Mouse (Mus musculus) large intestine, adult 2 months (tissue): ENCODE data around the gene Ptk6. TPM values are rescaled to one million over a fixed set of nuclear protein-coding genes. Genes with fewer than 3 reads are reported as not detected.

ENCODE experiments used
- DNase-seq: peaks from one replicate; pipeline ENCODE4 v3.0.0-alpha.2; 2012; ENCODE audit warnings: low read depth, low spot score
- whole genome bisulfite sequencing: fragments of 180-500 bp; shearing (Covaris S2); methylation state at CpG from one replicate; pipeline ENCODE4 v1.1.7; 2018; 5-methylcytosine and 5-hydroxymethylcytosine counted together
- polyA plus RNA-seq: library from polyadenylated mRNA; depleted of rRNA; stranded (reverse); fragments of >200 nt; gene quantifications from 2 replicates; pipeline ENCODE4 v1.2.3, GENCODE M21; 2012

Ptk6 gene
- polyA plus RNA-seq, 1 experiment, result 23.9 TPM

DNA sequence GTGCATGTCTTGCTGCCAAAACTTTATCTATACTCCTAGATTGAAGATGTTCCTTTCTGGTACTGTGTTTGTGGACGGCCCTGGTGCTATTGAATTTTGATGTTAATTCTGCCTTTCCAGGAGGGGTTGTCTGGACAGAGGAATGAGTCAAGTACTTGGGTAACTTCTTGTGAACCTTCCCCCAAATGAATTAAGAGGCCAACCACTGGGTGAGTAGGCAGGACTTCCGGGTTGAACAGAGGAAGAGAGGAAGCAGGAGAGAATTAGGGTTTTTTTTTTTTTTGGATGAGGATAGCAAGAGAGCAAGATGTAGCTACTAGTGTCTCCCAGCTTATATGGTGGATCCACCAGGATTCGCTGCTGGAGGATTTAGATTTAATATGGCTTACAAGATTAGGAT lies 24.6 kb downstream of the Ptk6 start:
- no peak for DNase-seq
- whole genome bisulfite sequencing, result 73% methylated on average over 3 of the region's 3 CpGs

DNA sequence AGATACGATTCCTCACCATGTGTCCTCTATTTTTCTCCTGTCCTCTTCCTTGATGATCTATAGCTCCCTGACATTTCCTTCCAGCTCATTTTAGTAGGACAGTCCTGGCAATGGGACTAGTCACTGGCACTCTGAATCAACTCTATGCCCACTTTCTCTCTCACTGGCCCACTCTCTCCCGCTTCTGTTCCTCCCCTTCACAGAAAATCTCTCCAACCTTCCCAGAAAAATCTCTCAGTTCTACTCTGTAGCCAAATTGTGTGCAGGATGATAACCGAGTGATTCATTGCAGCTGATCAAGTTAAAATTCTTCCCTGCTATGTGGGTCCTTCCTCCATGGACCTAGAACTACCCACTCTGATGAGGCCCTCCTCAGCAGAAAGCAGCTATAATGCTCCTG lies 27.9 kb downstream of the Ptk6 start:
- 85% methylated on average over 3 of the region's 3 CpGs for WGBS

DNA sequence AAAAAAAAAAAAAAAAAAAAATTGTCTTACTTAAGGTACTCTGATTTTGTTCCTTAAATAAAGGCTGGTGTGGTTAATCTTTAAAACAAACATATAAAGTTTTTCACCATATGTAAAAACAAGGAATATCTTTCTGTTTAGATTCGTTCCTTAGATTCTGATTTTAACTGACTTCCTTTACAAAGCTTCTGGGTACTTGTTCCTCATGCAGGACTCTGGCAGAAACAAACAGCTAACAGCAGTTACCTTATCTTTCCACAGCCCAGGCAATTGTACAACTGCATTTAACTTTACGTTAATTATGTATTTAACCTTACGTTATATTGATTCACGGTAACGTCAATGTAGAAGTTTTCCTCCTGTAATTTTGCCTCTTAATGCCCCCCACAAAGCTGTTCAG lies 36.1 kb downstream of the Ptk6 start:
- 46% methylated on average over 5 of the region's 5 CpGs for WGBS
- no peak for DNase-seq

More for the DNA sequence above, 27.9 kb downstream of the Ptk6 start:
- DNase-seq, result no peak

DNA sequence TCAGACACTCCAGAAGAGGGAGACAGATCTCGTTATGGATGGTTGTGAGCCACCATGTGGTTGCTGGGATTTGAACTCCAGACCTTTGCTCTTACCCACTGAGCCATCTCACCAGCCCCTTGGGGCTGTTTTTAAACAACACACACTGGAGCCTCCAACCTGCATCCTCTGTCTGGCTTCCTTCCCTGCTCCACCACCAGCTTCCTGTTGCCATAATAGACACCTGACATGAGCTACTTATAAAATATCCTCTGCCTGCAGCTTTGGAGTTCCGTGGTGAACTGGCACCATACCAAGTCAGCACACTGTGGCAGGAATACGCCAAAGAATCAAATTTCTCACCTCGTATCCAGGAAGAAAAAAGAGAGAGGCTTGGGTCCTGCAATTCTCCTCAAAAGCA lies 41.8 kb downstream of the Ptk6 start:
- WGBS, result 45% methylated on average over 4 of the region's 4 CpGs
- DNase-seq, result no peak

DNA sequence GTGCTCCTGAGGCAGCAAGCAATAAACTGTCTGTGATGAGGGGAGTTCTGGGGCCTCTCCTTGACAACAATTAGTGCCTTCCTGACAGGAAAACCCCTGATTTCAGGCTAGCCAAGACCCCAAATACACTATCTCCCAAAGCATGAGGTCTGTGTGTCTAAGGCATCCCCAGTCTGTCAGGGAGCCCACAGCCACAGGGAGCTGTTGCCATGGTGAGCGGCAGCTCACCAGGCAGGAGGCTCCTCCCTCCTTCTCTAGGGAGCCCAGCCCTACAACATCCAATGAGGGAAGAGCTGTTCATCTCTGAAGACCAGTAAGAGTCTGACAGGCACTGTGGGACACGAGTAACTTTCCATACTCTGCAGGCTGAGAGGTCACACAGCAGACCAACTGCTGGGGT lies 42.8 kb downstream of the Ptk6 start:
- no peak for DNase-seq
- WGBS, result 4% methylated on average over 2 of the region's 2 CpGs

DNA sequence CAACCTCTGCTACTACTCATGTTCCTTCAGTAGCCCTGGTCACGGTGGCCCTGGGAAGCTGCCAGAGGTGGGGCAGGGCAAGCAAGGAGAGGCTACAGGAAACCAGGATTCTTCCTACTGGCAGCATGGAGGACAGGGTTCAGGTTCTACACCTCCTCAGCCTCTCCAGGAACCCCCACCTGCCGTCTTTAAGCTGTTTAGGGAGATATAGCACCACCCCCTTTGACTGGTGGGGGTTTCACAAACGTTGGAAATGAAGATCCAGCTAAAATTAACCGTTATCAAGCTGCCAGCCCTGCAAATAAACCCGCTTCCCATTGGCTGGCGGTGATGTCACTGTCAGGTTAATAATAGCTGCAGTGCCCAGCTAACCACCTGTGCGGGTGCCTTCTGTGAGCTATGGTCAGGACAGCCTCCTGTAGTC lies 43.5 kb downstream of the Ptk6 start:
- WGBS, result 41% methylated on average over 7 of the region's 7 CpGs
- DNase-seq, result no peak

DNA sequence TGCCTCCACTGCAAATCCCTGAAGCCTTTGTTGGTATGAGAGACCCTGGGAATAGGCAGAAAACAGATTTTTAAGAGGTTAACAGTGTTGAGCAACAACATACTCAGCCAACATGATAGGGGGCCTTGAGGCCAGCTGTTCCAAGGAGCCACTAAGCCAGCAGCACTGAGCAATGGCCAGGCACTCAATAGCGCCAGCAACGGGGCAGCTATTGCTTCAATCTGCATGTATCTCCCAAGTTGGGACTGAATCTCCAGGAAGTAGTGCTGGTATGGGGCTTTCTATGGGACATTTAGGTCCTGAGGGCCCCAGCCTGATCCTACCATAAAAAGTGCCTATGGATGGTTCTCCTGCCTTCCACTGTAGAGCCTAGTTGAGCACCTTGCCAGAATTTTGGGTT lies 44.1 kb downstream of the Ptk6 start:
- 90% methylated on average over 2 of the region's 2 CpGs for WGBS

DNA sequence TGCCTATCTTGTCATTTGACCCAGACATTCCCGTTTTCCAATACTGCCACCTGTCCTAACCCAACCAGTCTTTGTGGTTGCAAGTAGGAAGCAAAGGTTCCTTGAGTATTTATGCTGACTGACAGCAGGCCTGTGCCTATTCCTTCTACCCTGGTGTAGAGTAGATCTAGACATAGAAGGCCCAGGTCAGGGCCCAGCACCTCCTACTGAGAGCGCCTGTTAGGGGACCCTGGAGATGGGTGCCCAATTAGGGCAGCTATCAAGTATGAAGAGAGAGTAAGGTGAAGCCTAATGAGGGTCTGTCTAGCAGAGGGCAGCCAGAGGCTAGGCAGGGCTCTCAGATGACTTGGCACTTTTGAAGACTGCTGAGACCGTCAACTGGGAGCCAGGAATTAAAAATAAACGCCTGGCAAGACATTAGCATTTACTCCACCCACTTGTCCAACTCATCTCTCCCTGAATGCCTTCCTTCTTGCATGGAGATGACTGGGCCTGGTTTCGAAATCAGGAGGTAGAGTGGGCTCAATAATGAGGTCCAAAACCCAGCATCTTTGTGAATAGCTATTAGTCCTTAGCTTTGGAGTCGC lies 44.8 kb downstream of the Ptk6 start:
- no peak for DNase-seq
- WGBS, result 62% methylated on average over 6 of the region's 6 CpGs

More for the DNA sequence above, 44.1 kb downstream of the Ptk6 start:
- no peak for DNase-seq

DNA sequence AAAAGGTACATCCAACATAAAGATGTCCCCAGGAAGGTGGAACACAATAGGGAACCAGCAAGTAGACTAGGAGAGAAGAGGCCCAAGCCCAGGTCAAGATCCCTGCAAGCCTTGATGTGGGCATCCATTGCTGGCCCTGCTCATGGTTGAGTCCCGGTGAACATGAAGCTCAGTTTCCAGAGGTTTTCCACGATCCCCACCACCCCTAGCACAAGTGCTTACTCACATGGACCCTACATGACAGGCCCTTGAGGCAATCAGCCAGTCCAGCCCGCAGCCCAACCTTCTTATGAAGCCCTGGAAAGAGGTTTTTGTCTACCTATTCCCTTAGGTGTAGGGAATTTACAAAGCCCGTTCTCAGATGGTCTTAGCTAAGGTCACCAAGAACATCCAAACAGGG lies 45.4 kb downstream of the Ptk6 start:
- 83% methylated on average over 4 of the region's 4 CpGs for WGBS
- no peak for DNase-seq

DNA sequence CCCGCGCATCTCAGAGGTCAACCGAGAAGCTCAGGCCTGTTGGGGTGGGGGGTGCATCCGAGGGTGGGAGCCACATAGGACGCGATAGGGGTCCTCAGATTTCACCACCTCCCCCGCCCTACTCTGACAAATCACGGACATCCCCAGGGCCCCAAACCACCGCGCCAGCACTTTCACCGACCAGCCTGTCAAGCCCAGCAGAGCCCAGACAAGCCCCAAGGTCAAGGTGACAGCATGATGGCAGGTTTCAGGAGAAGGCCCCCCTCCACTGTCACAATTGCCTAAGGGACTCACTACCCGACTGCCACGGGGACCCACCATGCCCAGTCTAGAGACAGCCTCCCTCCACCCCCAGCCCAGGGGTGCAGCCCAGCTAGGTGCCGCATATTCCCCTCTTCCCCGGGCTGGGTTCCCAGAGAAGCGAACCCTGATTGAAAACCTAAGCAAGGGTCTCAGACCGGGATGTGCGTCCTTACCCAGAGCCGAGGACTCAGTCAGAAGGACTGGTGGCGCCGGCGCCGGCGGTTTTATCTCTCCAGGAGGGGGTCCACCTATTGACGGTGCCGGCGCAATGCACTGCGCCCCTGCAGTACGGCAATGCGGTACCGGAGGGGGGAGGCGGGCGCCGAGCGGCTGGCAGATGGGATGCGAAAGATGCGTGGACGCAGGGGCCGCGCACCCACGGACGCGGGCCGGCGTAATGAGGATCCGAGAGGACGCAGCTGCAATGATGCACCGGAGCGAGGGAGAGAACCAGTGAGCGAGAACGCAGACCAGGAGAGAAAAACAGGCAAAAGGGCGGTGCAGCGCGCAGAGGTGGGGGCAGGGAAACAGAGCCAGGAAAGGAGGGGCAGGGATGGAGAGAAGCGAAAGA lies 46.1 kb downstream of the Ptk6 start, which contains the start of gene Eef1a2:
Eef1a2 (minus strand) TSS at position 767 of the 874 bp plus-strand sequence.
- DNase-seq, result no peak
- WGBS, result 6% methylated on average over 55 of the region's 55 CpGs

DNA sequence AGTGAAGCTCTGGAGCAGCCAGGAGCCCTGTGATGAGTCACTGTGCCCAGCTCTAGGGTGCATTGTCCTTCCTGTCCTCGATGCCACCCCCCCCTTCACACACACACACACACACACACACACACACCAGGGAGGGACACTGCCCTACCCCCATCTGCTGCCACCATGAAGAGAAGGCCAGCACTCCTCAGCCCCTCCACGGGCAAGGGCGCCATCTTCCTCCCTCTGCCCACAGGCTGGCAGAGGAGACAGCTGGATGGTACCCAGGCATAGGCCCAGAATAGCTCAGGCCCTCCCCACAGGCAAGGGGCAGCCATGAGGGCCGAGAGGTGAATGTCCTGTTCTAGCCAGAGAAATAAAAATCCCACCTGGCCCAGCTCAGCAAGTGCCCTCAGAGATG lies 46.8 kb downstream of the Ptk6 start:
- 60% methylated on average over 4 of the region's 4 CpGs for WGBS

DNA sequence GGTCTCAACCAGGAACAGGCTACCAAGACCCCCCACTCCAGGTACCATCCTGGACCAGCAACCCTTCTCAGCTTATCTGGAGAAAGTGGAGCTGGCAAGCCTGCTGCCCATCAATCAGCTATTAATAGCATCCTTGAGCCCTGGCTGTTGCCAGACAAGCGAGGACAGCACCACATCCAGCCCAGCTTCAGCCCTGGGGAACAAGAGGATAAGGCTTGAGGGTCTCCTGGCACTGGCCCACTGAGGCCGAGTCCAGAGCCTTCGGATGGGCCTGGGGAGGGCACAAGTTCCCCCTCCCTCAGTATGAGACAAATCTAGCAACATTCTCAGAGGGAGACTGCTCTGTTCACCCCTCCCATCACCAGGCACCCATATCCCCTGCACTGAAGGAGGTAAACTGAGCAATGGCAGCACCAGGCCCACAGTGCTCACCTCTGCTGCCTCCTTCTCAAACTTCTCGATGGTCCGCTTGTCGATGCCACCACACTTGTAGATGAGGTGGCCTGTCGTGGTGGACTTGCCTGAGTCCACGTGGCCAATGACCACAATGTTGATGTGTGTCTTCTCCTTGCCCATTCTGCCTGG lies 47.7 kb downstream of the Ptk6 start:
- no peak for DNase-seq
- WGBS, result 66% methylated on average over 8 of the region's 8 CpGs

More for the DNA sequence above, 46.8 kb downstream of the Ptk6 start:
- DNase-seq, result no peak

DNA sequence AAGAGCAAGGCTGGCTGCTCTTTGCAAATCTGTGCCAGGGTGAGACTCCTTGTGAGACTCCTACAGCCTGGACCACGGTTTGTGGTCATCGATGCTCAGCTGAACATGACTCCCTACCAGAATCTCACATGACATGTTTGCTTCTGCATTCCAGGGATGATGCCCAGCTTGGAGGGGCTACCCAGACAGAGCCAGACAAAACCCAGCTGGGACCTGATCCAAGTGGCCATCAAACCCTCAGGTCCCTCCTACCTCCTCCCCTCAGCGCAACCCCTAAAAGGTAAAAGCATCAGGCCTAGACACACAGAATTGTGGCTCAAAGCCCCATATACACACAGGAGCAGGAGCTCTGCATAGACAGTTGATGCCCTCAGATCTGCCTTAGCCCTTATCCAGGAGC lies 48.2 kb downstream of the Ptk6 start:
- WGBS, result 87% methylated on average over 3 of the region's 3 CpGs
- DNase-seq, result no peak

DNA sequence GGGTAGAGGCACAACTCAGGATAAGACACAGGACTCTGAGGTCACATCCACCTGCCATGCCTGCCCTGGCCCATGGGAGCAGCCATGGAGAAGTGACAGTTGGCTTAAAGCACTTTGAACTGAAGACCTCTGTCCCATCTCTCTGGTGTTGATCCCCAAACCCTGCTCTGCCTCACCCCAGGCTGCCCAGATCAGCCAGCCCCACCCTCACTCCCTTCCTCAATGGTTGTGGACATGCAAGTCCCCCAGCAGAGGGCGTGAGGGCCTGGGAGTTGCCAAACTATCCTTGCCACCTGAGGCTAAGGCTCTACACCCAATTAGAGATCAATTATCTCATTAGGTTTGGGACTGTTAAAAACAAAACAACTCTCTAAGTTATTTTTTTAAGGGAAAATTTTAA lies 48.8 kb downstream of the Ptk6 start:
- WGBS, result 3% methylated on average over 1 of the region's 1 CpGs
- no peak for DNase-seq

DNA sequence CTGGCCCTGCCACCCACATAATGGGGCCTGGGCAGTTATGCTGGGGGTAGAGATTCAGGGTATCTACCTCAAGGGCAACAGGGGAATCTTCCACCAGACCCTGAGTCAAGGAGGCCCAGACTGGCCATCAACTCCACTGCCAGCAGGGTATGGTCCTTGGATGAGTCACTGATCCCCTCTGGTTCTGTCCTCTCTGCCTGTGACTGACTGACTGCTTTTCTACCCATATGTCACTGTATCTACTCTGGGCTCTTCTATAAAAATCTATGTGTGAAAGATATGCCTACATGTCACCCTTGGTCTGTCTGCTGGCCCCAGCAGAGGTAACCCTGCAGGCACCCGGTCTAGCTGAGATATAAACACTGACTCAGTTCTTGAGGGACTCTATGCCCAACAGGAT lies 49.5 kb downstream of the Ptk6 start:
- 88% methylated on average over 1 of the region's 1 CpGs for WGBS
- no peak for DNase-seq

DNA sequence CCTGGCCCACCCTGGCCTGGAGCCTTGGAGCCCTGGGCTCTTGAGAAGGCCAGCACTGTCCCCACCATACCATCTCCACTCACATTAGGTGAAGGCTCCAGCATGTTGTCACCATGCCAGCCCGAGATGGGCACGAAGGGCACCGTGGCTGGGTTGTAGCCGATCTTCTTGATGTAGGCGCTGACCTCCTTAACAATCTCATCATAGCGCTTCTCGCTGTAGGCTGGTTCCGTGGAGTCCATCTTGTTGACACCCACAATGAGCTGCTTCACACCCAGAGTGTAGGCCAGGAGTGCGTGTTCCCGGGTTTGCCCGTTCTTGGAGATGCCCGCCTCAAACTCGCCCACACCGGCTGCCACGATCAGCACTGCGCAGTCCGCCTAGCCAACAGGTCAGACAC lies 49.9 kb downstream of the Ptk6 start:
- WGBS, result 92% methylated on average over 17 of the region's 17 CpGs

DNA sequence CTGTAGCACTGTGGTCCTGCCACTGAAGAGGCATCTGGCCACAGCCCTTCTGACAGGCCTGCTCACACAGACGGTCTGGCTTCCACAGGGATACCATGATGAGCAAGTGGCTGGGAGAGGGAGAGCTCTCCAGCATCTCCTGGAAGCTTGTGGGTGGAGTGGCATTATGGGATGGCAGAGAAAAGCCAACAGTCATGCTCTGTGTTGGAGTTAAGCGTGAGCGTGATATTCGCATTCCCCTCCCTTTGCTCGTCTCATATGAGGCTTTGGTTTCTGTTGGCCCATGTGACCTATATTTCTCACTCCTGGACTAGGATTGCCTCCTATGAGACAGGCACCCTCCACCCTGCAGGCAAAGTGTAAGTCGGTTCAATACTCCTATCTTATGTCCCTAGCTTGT lies 52.3 kb downstream of the Ptk6 start:
- WGBS, result 64% methylated on average over 6 of the region's 6 CpGs
- DNase-seq, result no peak

More for the DNA sequence above, 49.9 kb downstream of the Ptk6 start:
- DNase-seq, result no peak

DNA sequence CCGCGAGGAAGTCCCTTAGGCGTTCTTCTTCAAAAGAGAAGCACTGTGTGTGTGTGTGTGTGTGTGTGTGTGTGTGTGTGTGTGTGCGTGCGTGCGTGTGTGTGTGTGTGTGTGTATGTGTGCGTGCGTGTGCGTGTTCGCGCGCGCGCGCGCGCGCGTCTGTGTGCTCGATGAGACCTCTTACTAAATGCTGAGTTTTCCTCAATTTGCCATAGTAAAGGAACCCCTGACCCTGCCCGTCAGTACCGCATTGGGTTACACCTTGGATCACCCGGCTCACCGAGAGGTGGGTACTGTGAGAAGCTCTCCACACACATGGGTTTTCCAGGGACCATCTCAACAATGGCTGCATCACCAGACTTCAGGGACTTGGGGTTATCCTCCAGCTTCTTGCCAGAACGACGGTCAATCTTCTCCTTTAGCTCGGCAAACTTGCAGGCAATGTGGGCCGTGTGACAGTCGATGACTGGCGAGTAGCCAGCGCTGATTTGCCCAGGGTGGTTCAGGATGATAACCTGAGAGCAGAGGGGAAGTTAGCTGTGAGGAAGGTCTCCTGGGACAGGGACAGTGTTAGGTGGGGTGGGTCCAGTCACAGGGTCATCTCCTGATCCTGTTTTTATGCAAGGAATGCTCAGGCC lies 54.2 kb downstream of the Ptk6 start:
- WGBS, result 20% methylated on average over 31 of the region's 31 CpGs
- no peak for DNase-seq

DNA sequence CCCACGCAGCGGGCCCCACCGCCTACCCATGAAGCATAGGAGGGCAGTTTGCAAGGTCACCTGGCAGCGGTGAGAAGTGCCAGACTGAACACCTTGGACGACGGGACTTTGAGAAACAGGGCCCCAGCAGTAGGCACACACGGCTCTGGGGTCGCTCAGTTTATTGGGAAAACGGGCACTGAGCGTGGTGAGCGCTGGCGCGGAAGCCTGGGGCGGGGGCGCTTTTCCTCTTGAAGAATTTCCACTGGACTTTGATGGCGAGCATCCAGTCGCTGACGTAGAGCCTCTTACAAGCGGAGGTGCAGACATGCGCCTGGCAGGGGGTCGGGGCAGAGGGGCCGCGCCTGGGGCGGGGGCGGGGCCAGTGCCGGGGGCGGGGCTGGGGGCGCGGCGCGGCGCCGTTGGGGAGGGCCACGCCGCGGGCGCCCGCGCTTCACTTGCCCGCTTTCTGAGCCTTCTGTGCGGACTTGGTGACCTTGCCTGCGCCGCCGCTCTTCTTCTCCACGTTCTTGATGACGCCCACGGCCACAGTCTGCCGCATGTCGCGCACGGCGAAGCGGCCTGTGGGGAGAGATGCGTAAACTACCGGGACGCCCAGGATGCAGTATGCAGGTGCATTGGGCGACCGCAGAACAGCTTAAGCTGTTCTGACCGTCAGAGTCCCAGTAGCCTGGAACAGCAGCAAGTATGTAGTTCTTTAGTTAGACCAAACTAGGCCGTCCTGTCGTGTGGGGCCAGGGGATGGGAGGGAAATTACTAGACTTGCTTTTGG lies 54.9 kb downstream of the Ptk6 start:
- DNase-seq, result no peak
- 1% methylated on average over 61 of the region's 61 CpGs for WGBS
